Mouse (Mus musculus) intestine, embryonic 16.5 days (tissue): ENCODE measurements around the gene Bdkrb1. TPM values are rescaled to one million over a fixed set of nuclear protein-coding genes. Genes with fewer than 3 reads are reported as not detected.

Experiments used
- polyA plus RNA-seq: library from polyadenylated mRNA; unstranded; fragments of >200 nt; fragmentation: Nextera tagmentation; extraction: Ambion mirVana; gene quantifications from 2 replicates; pipeline ENCODE4 v1.2.1, GENCODE M21; 2015

The Bdkrb1 gene
- polyA plus RNA-seq, 1 experiment from 2014 or later: 0.22 TPM

Other genes starting within 250 kb of the Bdkrb1 start
- 0.62 and 0.84 TPM in 2 replicates for gene D430019H16Rik, start 149.2 kb upstream of the Bdkrb1 start, polyA plus RNA-seq
- gene Bdkrb2, start 39.9 kb upstream of the Bdkrb1 start, polyA plus RNA-seq: 5.3 and 5.8 TPM in 2 replicates
- gene Gskip, start 81.7 kb downstream of the Bdkrb1 start, polyA plus RNA-seq: 29.7 and 30.2 TPM in 2 replicates
- 10.5 and 13.5 TPM in 2 replicates for gene Atg2b, start 82.1 kb downstream of the Bdkrb1 start, polyA plus RNA-seq
- 0.40 and 0.49 TPM in 2 replicates for gene Ak7, start 102.9 kb downstream of the Bdkrb1 start, polyA plus RNA-seq
- 154 and 164 TPM in 2 replicates for gene Papola, start 181.6 kb downstream of the Bdkrb1 start, polyA plus RNA-seq